Mouse (Mus musculus): ENCODE results near the gene Ncoa7. TPM values are rescaled to one million over a fixed set of nuclear protein-coding genes. Genes with fewer than 3 reads are reported as not detected.

Gene Ncoa7
- total RNA-seq, 2 experiments from 2014 or later, result 97.6 to 103 TPM

DNA sequence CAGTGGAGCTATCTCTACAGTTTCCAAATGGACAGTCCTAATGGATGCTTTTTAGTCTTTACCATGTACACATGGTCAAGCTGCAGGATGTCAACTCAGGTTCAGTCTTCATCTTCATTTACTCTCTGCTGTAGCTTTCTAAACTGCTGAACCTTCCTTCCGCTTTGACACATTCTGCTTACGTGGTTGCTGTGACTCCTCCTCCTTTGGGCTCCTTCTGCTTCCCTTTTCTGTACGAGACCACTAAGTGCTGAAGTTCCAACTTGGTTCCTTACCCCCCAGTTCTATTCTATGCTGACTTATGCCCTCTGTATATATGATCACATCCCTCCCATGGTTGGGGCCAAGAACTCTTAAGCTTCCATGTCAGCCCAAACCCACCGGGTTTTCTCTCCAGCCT lies 51.5 kb downstream of the Ncoa7 start:
- DNase-seq (ENCODE audit: low spot score in 2 of 2), result no peak

DNA sequence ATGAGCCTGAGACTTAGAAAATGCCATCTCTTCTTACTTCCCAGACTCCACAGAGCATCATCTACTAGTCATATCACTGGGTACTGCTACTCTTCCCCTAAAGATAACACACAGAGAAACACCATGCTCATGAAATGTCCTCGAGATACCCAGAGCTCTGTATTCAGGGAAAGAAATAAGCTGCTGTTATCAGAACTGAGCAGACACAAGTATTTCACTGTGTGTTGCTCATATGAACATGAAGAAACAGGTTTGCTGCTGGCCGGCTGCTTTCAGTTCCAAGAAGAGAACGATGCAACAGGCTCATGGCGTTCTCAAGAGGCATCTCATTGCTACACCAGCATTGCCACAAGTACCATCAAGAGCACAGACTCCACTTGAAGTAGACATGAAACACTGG lies 53.3 kb downstream of the Ncoa7 start:
- DNase-seq (ENCODE audit: low spot score in 2 of 2), result no peak

DNA sequence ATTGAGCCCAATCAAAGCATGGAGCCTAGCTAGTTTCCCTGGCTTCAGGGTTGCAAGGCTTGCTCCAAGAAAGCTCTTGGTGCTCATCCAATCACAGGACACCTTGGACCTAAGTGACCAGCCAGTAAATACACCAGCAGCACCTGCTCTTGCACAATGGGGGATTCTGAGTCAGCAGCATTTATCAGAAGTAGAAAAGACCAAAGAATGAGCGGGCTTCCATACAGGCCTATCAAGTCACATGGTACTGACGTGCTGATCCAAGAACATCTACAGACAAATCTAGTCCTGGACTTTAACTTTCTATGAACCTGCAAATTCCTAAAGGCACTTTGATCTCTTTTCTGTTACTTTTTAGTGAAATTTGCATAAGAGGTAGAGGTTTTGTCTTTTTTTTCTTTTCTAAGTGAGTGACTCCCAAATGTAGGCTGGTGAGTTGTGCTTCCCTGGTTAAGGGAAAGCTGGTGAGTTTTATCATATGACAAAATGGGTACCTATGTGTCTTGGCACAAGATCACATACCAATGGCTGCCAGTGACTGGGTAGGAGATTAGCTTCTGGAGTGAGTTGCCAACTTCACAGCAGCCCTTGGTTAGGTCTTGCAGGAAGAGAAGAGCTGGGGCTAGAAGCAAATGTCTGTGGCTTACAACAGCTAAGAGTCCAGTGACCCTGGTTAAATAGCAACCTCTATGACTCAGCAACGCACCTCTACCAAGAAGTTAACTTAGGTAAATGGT lies 57.7 kb downstream of the Ncoa7 start:
- no peak for DNase-seq (ENCODE audit: low spot score in 2 of 2)

DNA sequence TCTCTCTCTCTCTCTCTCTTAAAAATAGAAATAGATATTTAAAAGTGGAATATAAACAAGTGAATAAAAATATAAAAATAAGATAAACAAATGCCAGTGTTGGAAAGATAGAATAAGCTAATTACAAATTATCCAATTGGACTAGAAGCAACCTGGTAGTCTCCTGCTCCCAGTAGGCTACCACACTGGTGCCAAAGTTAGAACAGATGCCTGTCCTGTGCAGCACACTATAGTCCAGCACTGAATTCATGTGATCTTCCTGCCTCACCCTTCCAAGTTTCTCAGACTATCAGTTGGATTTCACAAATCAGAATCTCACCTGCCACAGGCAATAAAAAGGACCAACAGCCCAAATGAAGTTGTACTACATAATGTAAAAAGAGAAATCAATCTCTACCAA lies 59.9 kb downstream of the Ncoa7 start:
- no peak for DNase-seq (ENCODE audit: low spot score in 2 of 2)

DNA sequence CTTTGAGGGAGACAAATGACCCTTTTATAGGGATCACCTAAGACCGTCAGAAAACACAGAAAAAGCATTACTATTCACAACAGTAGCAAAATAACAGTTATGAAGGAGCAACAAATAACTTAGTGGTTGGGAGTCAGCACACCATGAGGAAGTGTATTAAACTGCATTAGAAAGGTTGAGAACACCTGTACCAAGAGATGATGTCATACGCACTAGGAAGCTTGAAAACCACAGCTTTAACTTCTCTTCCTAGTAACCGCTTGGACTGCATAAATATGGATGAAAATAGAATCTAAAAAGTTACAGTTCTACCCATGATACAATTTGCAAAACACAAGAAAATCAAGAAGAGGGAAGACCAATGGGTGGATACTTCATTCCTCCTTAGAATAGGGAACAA lies 64.7 kb downstream of the Ncoa7 start:
- DNase-seq (ENCODE audit: low spot score in 2 of 2), result no peak

DNA sequence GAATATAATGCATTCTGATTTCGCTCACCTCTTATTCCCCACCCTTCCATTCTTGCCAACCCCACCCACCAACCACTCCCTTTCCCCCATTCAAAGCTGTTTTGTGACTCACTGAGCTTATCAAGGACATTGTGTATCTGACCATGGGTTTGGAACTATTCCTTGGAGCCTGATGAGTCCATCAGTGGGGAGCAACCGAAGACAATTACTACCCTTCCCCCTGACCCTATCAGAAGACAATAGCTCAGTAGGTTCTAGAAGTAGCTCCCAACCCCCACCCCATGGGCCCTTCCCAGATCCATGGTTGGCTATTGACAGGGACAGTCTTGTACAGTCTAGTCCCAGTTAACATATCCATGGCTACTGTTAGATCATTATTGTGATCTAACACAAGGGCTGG lies 65.8 kb downstream of the Ncoa7 start:
- DNase-seq (ENCODE audit: low spot score in 2 of 2), result no peak

DNA sequence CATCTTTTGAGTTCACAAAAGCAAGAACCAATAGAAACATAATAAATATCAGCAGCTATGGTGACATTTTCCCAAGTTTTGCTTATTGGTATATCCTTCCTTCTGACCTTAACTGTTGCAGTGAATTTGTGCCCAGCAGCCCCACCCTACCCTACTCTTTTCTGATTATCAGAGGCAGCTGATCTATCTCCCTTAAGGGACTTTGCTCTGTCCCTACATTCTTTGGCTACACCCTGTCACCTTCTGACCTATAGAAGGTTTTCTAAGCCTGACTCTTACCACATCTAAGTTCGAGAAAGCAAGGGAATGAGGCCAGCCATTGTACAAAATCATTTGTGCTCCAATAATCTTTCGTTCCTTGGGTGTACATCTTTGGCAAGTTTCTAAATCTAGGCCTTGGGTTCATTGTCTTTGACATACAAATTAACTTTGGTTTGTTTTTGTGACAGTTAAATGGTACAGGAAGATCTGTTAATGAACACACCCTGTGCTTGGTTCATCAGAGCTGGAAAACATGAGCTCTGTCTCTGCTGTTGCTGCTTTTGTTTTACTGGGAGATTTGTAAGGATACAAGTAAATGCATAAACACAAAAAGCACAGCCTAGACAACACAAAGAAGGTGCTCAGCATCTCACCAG lies 69.9 kb downstream of the Ncoa7 start:
- no peak for DNase-seq (ENCODE audit: low spot score in 2 of 2)

DNA sequence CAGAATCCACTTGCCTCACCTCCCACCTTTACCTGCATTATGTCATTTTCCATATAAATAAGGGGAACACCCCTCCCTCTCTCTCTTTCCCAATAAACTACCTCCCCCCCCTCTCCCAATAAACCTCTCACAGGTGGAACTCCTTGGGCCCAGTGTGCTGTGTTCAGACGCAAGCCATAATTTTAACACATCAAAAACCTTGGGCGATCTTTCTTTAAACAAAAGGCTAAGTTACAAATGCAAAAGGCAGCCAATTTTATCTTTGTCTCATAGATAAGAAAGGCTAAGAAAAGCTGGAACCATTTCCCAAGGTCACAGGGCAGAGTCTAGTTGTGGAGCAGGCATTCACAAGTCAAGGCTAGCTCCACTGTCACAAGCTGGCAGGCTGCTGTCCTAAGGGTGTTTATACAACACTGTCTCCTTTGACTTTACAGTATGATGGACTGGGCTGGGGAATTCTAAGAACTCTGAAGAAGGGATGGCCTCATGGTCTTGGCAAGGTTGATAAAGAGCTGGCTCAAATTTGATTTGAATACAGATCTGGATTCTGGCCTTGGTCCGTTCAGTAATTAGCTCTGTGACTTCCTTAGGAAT lies 71.7 kb downstream of the Ncoa7 start:
- DNase-seq (ENCODE audit: low spot score in 2 of 2), result no peak

DNA sequence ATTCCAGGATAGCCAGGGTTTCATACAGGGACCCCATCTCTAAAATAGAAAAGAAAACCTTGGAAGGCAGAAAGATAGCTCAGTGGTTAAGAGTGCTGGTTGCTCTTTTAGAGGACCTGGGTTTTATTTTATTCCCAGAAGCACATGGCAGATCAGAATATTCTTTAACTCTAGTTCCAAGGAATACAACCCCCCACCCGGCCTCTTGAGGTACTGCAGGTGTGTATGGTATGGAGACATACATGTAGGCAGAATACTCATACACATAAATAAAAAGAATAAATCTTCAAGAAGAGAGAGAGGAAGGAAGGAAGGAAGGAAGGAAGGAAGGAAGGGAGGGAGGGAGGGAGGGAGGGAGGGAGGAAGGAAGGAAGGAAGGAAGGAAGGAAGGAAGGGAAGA lies 72.3 kb downstream of the Ncoa7 start:
- no peak for DNase-seq (ENCODE audit: low spot score in 2 of 2)

DNA sequence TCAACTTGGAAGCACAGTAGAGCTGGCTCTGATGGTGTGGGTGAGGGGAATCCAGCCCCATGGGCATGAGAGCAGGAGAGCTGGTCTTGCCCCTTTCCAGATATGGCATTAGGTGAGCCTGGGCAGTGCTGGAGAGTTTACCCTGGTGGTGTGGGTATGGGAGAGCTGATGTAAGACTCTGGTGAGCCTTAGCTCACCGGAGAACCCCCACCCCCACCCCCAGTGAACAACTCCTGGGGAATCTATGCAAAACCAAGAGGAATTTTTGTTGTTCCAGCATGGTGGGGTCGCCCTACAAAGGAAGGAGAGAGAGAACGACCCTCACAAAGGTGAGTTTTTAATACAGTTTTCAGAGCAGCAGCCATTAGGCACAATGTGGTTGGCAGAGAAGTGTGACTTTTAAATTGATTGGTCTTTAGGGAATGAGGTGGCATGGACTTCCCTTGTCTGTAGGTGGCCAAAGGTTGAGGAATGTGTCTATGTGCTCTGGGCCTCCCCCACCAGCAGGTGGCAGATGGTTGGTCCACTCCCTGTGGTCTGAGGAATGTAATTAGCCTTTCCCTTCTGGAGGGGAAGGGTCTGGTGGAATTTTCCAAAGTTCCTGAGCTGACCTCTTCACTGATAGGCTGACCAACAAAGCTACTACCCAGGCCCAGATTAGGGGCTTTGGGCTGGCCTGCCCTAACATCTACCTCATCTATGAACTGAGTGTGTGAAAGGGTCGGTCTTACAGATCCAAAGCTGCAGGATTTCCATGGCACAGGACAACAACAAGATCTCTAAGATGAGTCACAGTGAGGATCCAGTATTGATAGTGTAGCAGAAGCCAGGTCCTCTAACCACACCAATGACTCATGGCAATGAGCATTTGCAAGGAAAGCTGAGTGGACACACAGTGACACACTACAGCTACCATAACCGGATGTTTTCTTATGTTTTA lies 73.7 kb downstream of the Ncoa7 start:
- no peak for DNase-seq (ENCODE audit: low spot score in 2 of 2)

DNA sequence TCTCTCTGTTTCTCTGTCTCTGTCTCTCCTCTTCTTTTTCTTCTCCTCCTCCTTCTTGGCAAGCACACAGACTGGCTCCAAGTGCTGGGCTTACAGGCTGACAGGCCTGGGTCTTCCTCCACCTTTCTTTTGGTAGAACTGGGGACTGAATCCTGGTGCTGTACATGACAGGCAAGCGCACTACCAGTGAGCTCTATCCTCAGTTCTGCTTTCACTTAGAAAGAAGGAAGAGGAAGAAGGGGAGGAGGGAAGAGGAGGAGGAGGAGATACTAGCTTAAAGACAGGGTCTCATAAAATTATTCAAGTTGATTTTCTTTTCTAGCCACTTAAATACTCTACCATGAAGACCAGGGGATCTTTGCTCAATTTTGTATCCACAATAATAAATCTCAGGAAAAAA lies 80.1 kb downstream of the Ncoa7 start:
- DNase-seq (ENCODE audit: low spot score in 2 of 2), result no peak

DNA sequence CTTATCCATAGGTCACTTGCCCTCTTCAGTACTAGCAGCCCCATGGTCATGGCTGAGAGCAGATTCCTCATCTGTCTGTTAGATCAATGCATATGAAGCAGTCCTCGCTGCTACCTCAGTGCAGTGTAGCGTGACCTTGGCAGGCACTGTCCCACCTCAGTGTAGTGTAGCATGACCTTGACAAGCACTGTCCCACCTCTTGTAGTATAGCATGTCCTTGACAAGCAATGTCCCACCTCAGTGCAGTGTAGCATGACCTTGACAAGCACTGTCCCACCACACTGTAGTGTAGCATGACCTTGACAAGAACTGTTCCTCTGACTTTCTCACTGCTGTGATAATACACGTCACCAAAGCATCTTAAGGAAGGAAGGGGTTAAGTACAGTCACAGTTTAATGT lies 82.6 kb downstream of the Ncoa7 start:
- DNase-seq (ENCODE audit: low spot score in 2 of 2), result no peak

DNA sequence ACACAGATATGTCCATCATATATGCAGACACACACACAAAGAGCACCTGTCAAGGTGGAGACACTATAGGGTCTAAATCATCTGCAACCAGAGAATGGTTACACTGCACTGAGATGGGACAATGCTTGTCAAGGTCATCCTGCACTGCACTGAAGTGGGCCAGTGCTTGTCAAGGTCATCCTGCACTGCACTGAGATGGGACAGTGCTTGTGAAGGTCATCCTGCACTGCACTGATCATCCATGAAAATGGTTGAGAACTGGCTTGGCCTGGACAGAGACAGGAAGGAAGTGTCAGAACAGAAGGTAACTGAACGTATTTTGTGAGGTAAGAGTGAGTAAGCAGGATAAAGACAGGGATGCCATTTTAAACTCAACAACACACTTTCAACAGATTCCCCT lies 83.2 kb downstream of the Ncoa7 start:
- no peak for DNase-seq (ENCODE audit: low spot score in 2 of 2)

DNA sequence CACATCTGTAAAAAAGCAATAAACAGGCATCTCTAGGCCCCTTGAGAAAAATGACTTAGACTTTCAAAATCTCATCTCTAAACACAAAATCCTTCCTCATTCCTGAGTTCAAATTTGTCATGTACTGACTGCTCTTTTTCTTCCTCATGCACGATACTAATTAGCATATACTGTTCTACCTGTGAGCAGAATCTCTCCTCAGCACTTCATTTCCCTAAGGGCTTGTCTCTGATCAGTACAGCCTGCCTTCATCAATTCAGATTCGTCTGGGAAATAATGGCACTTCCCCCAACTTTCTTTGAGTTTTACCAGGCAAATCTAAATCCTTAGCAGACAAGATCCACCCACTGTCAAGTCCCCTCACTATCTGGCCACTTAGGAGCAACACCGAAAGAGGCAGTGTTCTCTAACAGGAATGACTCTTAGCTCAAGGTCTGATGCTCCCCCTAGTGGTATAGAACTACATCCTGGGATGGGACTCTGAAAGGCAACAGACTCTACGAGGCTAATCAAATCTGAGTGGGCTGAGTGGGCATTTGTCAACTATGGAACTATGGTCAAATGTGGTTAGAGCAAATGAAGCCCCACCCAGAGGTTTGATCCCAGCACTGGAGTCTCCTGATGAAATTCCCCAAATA lies 84.3 kb downstream of the Ncoa7 start:
- no peak for DNase-seq (ENCODE audit: low spot score in 2 of 2)

DNA sequence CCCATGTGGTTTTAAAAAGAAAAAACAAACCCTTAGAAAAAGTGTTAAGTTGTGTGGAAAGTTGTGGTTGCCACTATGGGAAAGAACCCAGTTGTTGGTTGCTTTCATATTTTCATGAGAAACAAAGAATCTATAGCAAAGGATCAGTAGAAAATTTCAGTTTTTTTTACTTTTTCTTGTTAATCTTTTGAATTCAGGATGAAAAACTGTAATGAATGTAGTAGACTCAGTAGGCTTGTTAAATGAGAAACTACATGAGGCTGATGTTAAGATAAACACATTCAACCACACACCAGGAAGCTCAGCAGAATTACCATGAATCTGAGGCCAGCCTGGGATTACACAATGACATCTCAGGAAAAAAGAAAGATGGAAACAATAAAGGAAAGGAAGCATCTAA lies 87.0 kb downstream of the Ncoa7 start:
- no peak for DNase-seq (ENCODE audit: low spot score in 2 of 2)

DNA sequence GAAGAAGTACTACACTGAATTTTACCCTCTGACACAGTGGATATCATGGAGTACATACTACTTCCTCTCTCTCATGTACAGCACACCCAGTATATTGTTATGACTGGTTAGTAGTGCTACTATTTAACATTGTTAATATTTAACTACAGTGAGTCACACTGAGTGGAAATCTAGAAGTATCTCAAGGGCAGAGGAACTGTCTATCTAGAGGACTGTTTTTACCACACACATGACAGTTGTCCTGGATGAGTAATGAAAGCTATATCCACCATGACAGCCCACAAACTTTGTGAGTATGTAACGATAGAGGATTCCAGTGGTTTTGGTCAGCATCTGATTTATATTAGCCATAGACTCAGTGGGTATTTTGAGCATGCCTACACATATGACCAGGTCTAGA lies 90.6 kb downstream of the Ncoa7 start:
- DNase-seq (ENCODE audit: low spot score in 2 of 2), result no peak

DNA sequence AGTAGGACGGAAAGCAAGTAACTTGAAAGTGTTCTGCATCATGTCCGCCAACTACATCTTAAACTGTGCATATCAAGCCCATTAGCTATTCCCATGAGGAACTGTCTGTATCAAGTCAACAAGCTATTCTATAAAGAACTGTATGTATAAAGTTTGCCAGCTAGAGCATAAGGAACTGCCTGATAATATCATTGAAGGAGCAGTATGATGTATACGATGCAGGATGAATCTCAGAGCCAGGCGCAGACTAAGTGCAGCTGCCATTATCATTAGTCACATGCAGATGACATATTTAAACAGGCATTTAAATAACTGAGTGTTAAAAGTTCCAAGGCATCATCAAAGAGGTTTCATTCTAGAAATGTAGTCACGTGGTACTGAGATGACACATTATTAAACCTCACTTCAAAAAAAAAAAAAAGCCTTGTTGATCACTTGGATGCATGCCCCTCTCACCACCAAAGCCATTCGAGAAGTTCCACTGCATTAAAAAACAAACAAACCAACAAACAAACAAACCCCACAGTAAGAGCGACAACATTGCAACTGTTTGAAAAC lies 93.2 kb downstream of the Ncoa7 start:
- DNase-seq (ENCODE audit: low spot score in 2 of 2), result no peak

DNA sequence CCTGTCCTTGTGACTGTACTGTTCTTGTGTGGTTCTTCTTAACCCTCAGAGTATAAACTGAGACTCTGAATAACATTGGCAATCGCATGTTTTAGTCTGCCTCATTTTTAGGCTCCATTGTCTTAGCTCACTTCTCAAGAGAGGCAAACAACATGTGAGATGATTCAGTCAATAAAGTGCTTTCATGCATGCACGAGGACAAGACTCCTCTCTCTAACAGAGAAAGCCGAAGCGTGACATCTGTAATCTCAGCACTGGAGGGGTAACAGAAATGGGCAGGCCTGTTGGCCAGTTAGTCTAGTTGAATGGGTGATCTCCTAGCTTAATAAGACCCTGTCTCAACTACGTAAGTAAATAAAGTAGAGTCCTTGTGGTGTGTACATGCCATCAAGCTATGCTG lies 95.1 kb downstream of the Ncoa7 start:
- no peak for DNase-seq (ENCODE audit: low spot score in 2 of 2)

DNA sequence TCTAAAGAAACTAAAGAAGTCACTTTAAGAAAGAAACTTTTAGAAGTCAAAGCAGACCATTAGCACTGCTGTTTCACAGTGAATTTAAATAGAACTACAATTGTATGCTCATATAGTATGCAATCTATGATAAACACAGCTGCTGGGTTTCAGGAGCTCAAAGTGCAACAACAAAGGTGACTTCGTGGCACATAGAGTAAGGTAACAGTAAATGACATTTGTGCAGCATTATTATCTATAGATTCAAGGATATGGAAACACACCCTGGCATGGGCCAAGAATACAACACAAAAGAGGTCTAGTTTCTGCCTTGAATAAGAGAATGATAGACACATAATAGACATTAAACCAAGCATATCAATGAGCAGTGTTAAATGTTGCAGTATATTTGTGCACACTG lies 100.5 kb downstream of the Ncoa7 start:
- DNase-seq (ENCODE audit: low spot score in 2 of 2), result no peak

DNA sequence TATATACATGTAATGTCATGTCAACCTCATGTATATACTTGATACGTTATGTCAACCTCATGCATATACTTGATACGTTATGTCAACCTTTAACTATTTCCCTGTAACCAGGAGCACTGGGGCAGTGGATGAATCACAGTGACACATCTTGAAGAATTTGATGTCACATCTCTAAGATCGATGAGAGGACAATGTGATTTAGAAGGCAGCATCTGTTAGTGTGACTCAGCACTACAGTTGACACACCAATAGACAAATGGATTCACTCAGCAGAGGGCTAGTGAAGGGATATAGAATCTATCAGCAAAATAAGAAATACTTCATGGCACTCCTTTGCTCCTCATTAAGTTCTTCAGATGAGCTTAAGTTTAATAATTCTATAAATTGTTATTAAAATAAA lies 116.3 kb downstream of the Ncoa7 start:
- DNase-seq (ENCODE audit: low spot score in 2 of 2), result no peak

DNA sequence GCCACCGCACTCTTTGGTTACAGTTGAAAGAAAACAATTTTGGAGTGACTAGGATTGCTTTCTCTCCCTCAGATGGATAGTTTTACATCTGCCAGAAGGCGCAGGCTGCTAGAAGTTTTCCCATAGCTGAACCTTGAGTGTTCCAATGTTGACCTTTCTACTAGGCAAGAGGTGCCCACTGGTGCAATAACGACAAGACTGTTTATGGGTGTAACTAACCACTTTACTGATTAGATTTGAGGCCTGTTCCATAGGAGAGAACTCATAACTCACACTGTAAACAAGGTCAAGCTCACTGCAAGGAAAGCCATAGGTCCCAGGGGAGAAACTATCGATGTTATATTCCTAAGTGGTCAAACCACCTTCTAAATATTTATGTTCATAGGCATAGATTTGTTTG lies 119.7 kb downstream of the Ncoa7 start:
- DNase-seq (ENCODE audit: low spot score in 2 of 2), result no peak

All from left cerebral cortex, adult 18-20 months (tissue).